Mouse (Mus musculus) stomach, postnatal 0 days (tissue): ENCODE data around the gene Ube2d1.

Experiments
- CTCF ChIP-seq: IDR thresholded peaks from 2 replicates; pipeline ENCODE4 v1.5.1; 2016; ENCODE audit warnings: antibody characterized with exemption, low read depth, mild to moderate bottlenecking, moderate library complexity
- EP300 ChIP-seq: optimal IDR thresholded peaks from 2 replicates; pipeline ENCODE3; 2016; ENCODE audit warnings: antibody characterized with exemption

GRCm38 (mm10) chr10:71308199-71308598 is 23.1 kb upstream of the Ube2d1 start:
- TF ChIP-seq EP300 (no peak), CTCF (no peak)
